Mouse (Mus musculus) intestine, postnatal 0 days (tissue): ENCODE results near the gene Zmiz2. TPM values are rescaled to one million over a fixed set of nuclear protein-coding genes. Genes with fewer than 3 reads are reported as not detected.
"Not testable (repeated sequence)": the region's sequence is repeated elsewhere in the genome, so short reads cannot be mapped to it uniquely, and the experiment has no call there.

ENCODE experiments used
- ATAC-seq: fragments of 200-750 bp; cut with Nextera tagmentation; 2 replicates; pipeline ENCODE4 v1.8.0; 2017; ENCODE audit warnings: mild to moderate bottlenecking, moderate TSS enrichment, moderate library complexity
- H3K27ac ChIP-seq: fragments of 300-500 bp; sonication (generic); 2 replicates; pipeline ENCODE4 v1.5.1; 2014; ENCODE audit warnings: mild to moderate bottlenecking, low read depth, low read length, moderate library complexity
- H3K27me3 ChIP-seq: fragments of 300-500 bp; sonication (generic); replicated peaks from 2 replicates; pipeline ENCODE4 v1.6.1; 2014; ENCODE audit warnings: low read length, mixed read lengths; ENCODE audit not compliant: control insufficient read depth, insufficient read depth
- H3K36me3 ChIP-seq: fragments of 300-500 bp; sonication (generic); 2 replicates; pipeline ENCODE4 v1.6.1; 2014; ENCODE audit warnings: mild to moderate bottlenecking, moderate library complexity; ENCODE audit not compliant: control insufficient read depth, insufficient read depth
- H3K4me1 ChIP-seq: fragments of 300-500 bp; sonication (generic); replicated peaks from 2 replicates; pipeline ENCODE4 v1.6.1; 2014; ENCODE audit warnings: antibody characterized with exemption, low read length, mixed read lengths; ENCODE audit not compliant: control insufficient read depth, insufficient read depth
- H3K4me2 ChIP-seq: fragments of 300-500 bp; sonication (generic); replicated peaks from 2 replicates; pipeline ENCODE4 v1.6.1; 2014; ENCODE audit warnings: low read depth, mild to moderate bottlenecking, moderate library complexity
- H3K4me3 ChIP-seq: fragments of 300-500 bp; sonication (generic); 2 replicates; pipeline ENCODE4 v1.5.1; 2014; ENCODE audit warnings: low read depth, low read length
- H3K9ac ChIP-seq: fragments of 300-500 bp; sonication (generic); 2 replicates; pipeline ENCODE4 v1.6.1; 2014; ENCODE audit warnings: mild to moderate bottlenecking, low read depth, low read length
- H3K9me3 ChIP-seq: fragments of 300-500 bp; sonication (generic); 2 replicates; pipeline ENCODE4 v1.6.1; 2016; ENCODE audit warnings: mixed run types; ENCODE audit not compliant: control insufficient read depth
- CTCF ChIP-seq: sonication (generic); IDR thresholded peaks from 2 replicates; pipeline ENCODE4 v1.5.1; 2016; ENCODE audit warnings: low read depth, mild to moderate bottlenecking, control low read depth, antibody characterized with exemption, moderate library complexity
- WGBS: fragments of 180-500 bp; shearing (Covaris S2); extraction: QIAGEN DNeasy Blood & Tissue Kit; methylation state at CpG from one replicate; pipeline ENCODE4 v1.1.7; 2014; 5-methylcytosine and 5-hydroxymethylcytosine counted together
- polyA plus RNA-seq: library from polyadenylated mRNA; unstranded; fragments of >200 nt; fragmentation: Nextera tagmentation; extraction: Ambion mirVana; gene quantifications from 2 replicates; pipeline ENCODE4 v1.2.1, GENCODE M21; 2015

The Zmiz2 gene
- polyA plus RNA-seq, 1 experiment from 2014 or later, result 8.0 TPM

- H3K27ac ChIP-seq, result no peak overlapping the region
- H3K9ac ChIP-seq, result no peak overlapping the region
- H3K36me3 ChIP-seq, result no peaks in the 10 kb centered on the region
- no peaks in the 10 kb centered on the region for H3K9me3 ChIP-seq
- 83% methylated on average over 9 of the region's 9 CpGs for WGBS
- H3K4me1 ChIP-seq, result no peaks in the 10 kb centered on the region
- H3K4me2 ChIP-seq, result no peak overlapping the region
- ATAC-seq, result no peak
- no peak overlapping the region for H3K4me3 ChIP-seq
- H3K27me3 ChIP-seq, result no peaks in the 10 kb centered on the region
- TF ChIP-seq CTCF, result no peak
Measured at GRCm38 (mm10) chr11:6364581-6365275, 24.1 kb upstream of the Zmiz2 start.

GRCm38 (mm10) chr11:6365885-6366284 is 23.0 kb upstream of the Zmiz2 start:
- Histone ChIP-seq H3K36me3 (no peaks in the 10 kb centered on the region), H3K4me1 (no peaks in the 10 kb centered on the region), H3K9ac (no peak overlapping the region), H3K4me2 (0 out of 2 replicates have a peak overlapping the region, but pooled peaks have one; percentile 2), H3K27me3 (no peaks in the 10 kb centered on the region), H3K27ac (peak overlapping the region; percentile 35; the same call in 1 of the 2 replicates), H3K4me3 (no peak overlapping the region), H3K9me3 (no peaks in the 10 kb centered on the region)
- peak; percentile 82 for ATAC-seq
- TF ChIP-seq CTCF, result peak; percentile 95
- WGBS, result 15% methylated on average over 11 of the region's 11 CpGs

- ATAC-seq, result peak; percentile 44
- Histone ChIP-seq H3K4me1 (no peaks in the 10 kb centered on the region), H3K27ac (no peak overlapping the region), H3K4me2 (no peak overlapping the region), H3K27me3 (no peaks in the 10 kb centered on the region), H3K9ac (no peak overlapping the region), H3K4me3 (no peak overlapping the region), H3K9me3 (no peaks in the 10 kb centered on the region), H3K36me3 (no peaks in the 10 kb centered on the region)
- 52% methylated on average over 6 of the region's 6 CpGs for WGBS
- TF ChIP-seq CTCF, result no peak
Measured at GRCm38 (mm10) chr11:6366434-6366833, 22.4 kb upstream of the Zmiz2 start.

- no peak overlapping the region for H3K27ac ChIP-seq
- no peak overlapping the region for H3K4me3 ChIP-seq
- H3K27me3 ChIP-seq, result no peaks in the 10 kb centered on the region
- H3K9me3 ChIP-seq, result no peaks in the 10 kb centered on the region
- no peaks in the 10 kb centered on the region for H3K4me1 ChIP-seq
- ATAC-seq, result no peak
- H3K4me2 ChIP-seq, result no peak overlapping the region
- H3K36me3 ChIP-seq, result no peaks in the 10 kb centered on the region
- H3K9ac ChIP-seq, result no peak overlapping the region
- 53% methylated on average over 4 of the region's 4 CpGs for WGBS
- TF ChIP-seq CTCF, result no peak
Measured at GRCm38 (mm10) chr11:6367156-6367555, 21.7 kb upstream of the Zmiz2 start.

GRCm38 (mm10) chr11:6367986-6368385 is 20.9 kb upstream of the Zmiz2 start:
- not testable (repeated sequence) for H3K36me3 ChIP-seq, H3K4me3 ChIP-seq, H3K9ac ChIP-seq, H3K4me2 ChIP-seq, H3K4me1 ChIP-seq, H3K9me3 ChIP-seq, ATAC-seq, H3K27ac ChIP-seq, H3K27me3 ChIP-seq
- WGBS, result 91% methylated on average over 5 of the region's 5 CpGs

GRCm38 (mm10) chr11:6371376-6372155 is 17.3 kb upstream of the Zmiz2 start:
- Histone ChIP-seq H3K9me3 (no peaks in the 10 kb centered on the region), H3K9ac (no peak overlapping the region), H3K27ac (no peak overlapping the region), H3K4me2 (no peak overlapping the region), H3K36me3 (no peaks in the 10 kb centered on the region), H3K27me3 (no peaks in the 10 kb centered on the region), H3K4me1 (no peaks in the 10 kb centered on the region), H3K4me3 (no peak overlapping the region)
- no peak for ATAC-seq
- TF ChIP-seq CTCF, result no peak
- 84% methylated on average over 11 of the region's 11 CpGs for WGBS
